Mouse (Mus musculus): ENCODE data around the gene Grip2. TPM values are rescaled to one million over a fixed set of nuclear protein-coding genes. Genes with fewer than 3 reads are reported as not detected.

Gene Grip2
- polyA plus RNA-seq, 1 experiment = 3.8 TPM

DNA sequence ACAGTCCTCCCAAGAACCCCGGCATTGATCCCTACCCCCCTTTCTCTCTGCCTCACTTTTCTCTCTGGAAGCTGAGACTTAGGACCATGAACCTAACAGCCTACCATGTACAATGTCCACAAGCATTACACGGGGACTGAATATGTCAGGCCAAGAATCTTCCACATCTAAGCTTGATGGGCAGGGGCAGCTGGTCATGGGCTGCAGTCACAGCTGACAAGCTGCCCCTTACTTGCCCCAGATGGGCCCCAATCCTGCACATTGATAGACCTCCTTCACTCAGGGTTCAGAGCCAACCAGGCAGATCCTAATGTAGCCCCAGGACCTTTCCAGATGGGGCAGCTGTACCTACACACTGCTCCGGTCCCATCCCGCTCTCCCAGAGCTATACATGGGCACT, 30.3 kb downstream of the Grip2 start:
- Histone ChIP-seq H3K36me3 (ENCODE audit: control insufficient read depth, insufficient read depth, low read length) (no peaks in the 10 kb centered on the region), H3K4me3 (ENCODE audit: insufficient read depth, low read depth, low read length) (no peak overlapping the region), H3K4me1 (ENCODE audit: control insufficient read depth, insufficient read depth, low read length) (no peaks in the 10 kb centered on the region), H3K27ac (ENCODE audit: insufficient read depth, low read depth, low read length) (no peak overlapping the region), H3K27me3 (replicated peaks; ENCODE audit: control insufficient read depth, insufficient read depth, low read length) (no peaks in the 10 kb centered on the region)
- no peak for DNase-seq
- WGBS = 82% methylated on average over 4 of the region's 4 CpGs
- TF ChIP-seq POLR2A (IDR thresholded peaks at IDR 0.05; ENCODE audit: low read depth, low read length) (no peak), CTCF (conservative IDR thresholded peaks at IDR 0.05; ENCODE audit: insufficient read depth, insufficient read length, low read depth, low read length) (no peak)

DNA sequence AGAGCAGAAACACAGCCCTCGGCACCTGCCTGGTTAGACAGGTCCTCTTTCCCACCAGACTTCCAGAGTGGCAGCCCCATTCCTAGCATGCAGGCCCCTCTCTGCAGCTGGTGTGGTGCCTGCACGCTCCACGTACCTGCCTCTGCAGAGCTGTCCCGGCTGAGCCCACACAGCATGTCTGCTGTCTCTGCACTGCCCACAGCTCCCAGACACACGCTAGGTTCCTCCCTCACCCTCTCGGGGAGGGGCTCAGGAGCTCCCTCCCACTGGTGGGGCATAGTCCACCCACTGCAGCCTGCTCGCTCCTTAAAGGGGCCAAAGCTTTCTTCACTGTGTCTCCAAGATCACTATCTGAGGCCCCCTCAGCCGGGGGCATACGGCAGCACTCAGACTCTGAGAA, 31.0 kb downstream of the Grip2 start:
- DNase-seq = peak; percentile 84
- Histone ChIP-seq H3K27ac (ENCODE audit: insufficient read depth, low read depth, low read length) (no peak overlapping the region), H3K27me3 (replicated peaks; ENCODE audit: control insufficient read depth, insufficient read depth, low read length) (no peaks in the 10 kb centered on the region), H3K36me3 (ENCODE audit: control insufficient read depth, insufficient read depth, low read length) (no peaks in the 10 kb centered on the region), H3K4me3 (ENCODE audit: insufficient read depth, low read depth, low read length) (peak overlapping the region; percentile 34), H3K4me1 (ENCODE audit: control insufficient read depth, insufficient read depth, low read length) (no peaks in the 10 kb centered on the region)
- TF ChIP-seq POLR2A (IDR thresholded peaks at IDR 0.05; ENCODE audit: low read depth, low read length) (peak; percentile 52), CTCF (conservative IDR thresholded peaks at IDR 0.05; ENCODE audit: insufficient read depth, insufficient read length, low read depth, low read length) (no peak)
- 44% methylated on average over 9 of the region's 9 CpGs for WGBS

DNA sequence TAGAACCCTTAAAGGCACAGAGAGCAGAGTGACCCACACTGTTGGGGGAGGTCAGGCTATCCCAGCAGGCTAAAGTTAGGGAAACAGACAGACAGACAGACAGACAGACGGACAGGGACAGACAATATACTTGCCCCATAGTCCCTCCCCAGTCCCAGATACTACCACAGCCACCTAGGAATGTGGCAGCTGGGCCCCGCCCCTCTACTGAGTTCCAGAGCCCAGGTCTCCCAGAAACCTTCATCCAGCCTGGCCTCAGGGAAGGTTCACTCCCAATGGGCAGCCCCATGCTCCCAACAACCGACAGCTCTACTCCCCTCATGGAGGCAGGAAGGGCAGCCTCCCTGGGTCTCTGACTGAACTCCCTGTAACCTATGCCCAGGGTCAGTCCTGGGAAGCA, 31.4 kb downstream of the Grip2 start:
- peak; percentile 33 for DNase-seq
- H3K27me3 ChIP-seq (replicated peaks; ENCODE audit: control insufficient read depth, insufficient read depth, low read length) = no peaks in the 10 kb centered on the region
- H3K27ac ChIP-seq (ENCODE audit: insufficient read depth, low read depth, low read length) = no peak overlapping the region
- H3K36me3 ChIP-seq (ENCODE audit: control insufficient read depth, insufficient read depth, low read length) = no peaks in the 10 kb centered on the region
- H3K4me1 ChIP-seq (ENCODE audit: control insufficient read depth, insufficient read depth, low read length) = no peaks in the 10 kb centered on the region
- 48% methylated on average over 3 of the region's 3 CpGs for WGBS
- peak overlapping the region; percentile 34 for H3K4me3 ChIP-seq (ENCODE audit: insufficient read depth, low read depth, low read length)
- no peak for TF ChIP-seq POLR2A (IDR thresholded peaks at IDR 0.05; ENCODE audit: low read depth, low read length)
- TF ChIP-seq CTCF (conservative IDR thresholded peaks at IDR 0.05; ENCODE audit: insufficient read depth, insufficient read length, low read depth, low read length) = no peak

DNA sequence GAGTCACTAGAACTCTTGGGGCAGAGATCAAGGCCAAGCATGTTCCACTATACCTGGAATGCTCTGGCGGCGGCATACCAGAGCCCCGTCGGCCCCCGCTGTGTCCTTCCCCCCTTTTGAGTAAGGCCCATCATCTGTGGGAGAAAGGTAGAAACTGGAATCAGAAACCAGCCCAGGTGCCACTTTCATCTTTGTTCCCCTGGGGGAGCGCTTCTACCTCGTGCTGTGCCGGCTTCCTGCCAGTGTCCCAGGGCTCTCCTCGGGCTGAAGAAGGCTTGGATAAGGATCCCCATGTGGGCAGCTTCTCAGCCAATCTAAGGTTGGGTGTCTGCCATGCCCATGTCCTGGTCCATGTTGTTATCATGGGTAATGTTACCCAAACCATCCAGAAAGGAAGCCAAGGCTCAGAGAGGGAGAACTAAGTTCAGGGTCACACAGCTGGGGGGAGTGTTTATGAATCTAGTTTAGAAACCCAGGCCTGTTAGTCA, 38.7 kb downstream of the Grip2 start:
- WGBS = 84% methylated on average over 9 of the region's 9 CpGs
- Histone ChIP-seq H3K4me1 (ENCODE audit: control insufficient read depth, insufficient read depth, low read length) (no peaks in the 10 kb centered on the region), H3K36me3 (ENCODE audit: control insufficient read depth, insufficient read depth, low read length) (no peaks in the 10 kb centered on the region), H3K27me3 (replicated peaks; ENCODE audit: control insufficient read depth, insufficient read depth, low read length) (no peaks in the 10 kb centered on the region), H3K27ac (ENCODE audit: insufficient read depth, low read depth, low read length) (no peak overlapping the region), H3K4me3 (ENCODE audit: insufficient read depth, low read depth, low read length) (no peak overlapping the region)
- TF ChIP-seq POLR2A (IDR thresholded peaks at IDR 0.05; ENCODE audit: low read depth, low read length) = no peak
- TF ChIP-seq CTCF (conservative IDR thresholded peaks at IDR 0.05; ENCODE audit: insufficient read depth, insufficient read length, low read depth, low read length) = no peak
- DNase-seq = no peak

DNA sequence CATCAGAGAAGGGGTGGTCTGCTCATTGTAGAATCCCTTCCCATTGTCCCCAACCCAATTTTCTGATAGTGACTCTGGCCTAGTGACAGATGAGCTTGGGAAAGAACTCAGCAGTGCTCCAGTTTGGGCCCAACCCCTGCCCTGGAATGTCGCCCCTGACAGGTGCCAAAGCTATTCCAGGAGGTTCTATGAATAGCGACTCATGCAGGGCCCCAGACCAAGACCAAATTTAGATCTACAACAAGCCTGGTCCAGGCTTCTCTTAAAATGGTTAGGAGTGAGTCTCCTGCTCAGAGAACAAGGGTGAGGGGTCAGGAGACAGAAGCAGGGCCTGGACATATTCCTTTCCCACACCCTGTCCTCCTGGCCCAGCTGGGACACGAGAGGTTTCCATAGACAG, 42.0 kb downstream of the Grip2 start:
- no peak for DNase-seq
- 78% methylated on average over 3 of the region's 3 CpGs for WGBS

DNA sequence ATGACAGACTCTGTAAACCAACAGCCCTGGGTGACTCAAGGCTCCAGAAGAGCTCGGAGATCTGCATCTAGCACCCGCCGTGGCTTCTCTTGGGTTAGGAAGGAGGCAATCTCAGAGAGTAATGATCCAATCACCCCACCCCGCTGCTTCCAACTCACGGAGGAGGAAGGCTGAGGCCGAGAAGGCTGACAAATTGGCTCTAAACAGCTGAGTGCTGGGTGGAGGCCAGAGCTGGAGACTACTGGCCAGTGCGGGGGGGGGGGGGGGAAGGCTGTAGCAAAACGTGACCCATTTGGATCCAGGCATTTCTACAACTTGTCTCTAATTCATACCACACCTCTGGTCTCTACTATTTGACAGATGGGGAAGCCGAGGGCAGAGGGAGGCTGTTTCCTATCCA, 47.8 kb downstream of the Grip2 start:
- 34% methylated on average over 9 of the region's 9 CpGs for WGBS
- DNase-seq = no peak

More for the DNA sequence above, 42.0 kb downstream of the Grip2 start:
- H3K27me3 ChIP-seq (replicated peaks; ENCODE audit: control insufficient read depth, insufficient read depth, low read length) = no peaks in the 10 kb centered on the region
- H3K36me3 ChIP-seq (ENCODE audit: control insufficient read depth, insufficient read depth, low read length) = no peaks in the 10 kb centered on the region
- no peak for TF ChIP-seq POLR2A (IDR thresholded peaks at IDR 0.05; ENCODE audit: low read depth, low read length)
- no peak for TF ChIP-seq CTCF (conservative IDR thresholded peaks at IDR 0.05; ENCODE audit: insufficient read depth, insufficient read length, low read depth, low read length)
- H3K4me3 ChIP-seq (ENCODE audit: insufficient read depth, low read depth, low read length) = no peak overlapping the region
- no peaks in the 10 kb centered on the region for H3K4me1 ChIP-seq (ENCODE audit: control insufficient read depth, insufficient read depth, low read length)
- no peak overlapping the region for H3K27ac ChIP-seq (ENCODE audit: insufficient read depth, low read depth, low read length)

DNA sequence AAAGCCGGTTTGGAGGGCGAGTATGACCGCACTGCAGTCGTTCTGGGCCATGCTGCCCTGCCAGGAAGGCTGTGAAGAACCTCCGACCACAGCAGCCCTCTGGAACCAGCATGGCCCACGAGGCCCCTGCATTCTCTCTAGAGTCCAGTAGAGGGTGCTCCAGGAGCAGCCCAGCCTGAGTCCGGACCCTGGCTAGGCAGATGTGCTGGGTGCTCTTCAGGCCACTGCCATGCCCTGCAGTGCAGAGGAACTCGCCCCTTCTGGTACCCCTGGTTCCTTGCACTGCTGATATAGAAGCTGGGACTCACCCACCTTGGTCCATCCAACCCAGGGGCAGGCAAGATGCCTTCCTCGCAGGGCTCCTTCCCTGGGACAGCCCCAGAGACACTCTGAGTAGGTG, 50.5 kb downstream of the Grip2 start:
- Histone ChIP-seq H3K4me1 (ENCODE audit: control insufficient read depth, insufficient read depth, low read length) (no peaks in the 10 kb centered on the region), H3K36me3 (ENCODE audit: control insufficient read depth, insufficient read depth, low read length) (no peaks in the 10 kb centered on the region), H3K27me3 (replicated peaks; ENCODE audit: control insufficient read depth, insufficient read depth, low read length) (no peaks in the 10 kb centered on the region), H3K27ac (ENCODE audit: insufficient read depth, low read depth, low read length) (no peak overlapping the region), H3K4me3 (ENCODE audit: insufficient read depth, low read depth, low read length) (no peak overlapping the region)
- peak; percentile 84 for TF ChIP-seq CTCF (conservative IDR thresholded peaks at IDR 0.05; ENCODE audit: insufficient read depth, insufficient read length, low read depth, low read length)
- no peak for TF ChIP-seq POLR2A (IDR thresholded peaks at IDR 0.05; ENCODE audit: low read depth, low read length)
- WGBS = 14% methylated on average over 9 of the region's 9 CpGs
- peak; percentile 64 for DNase-seq

More for the DNA sequence above, 47.8 kb downstream of the Grip2 start:
- H3K36me3 ChIP-seq (ENCODE audit: control insufficient read depth, insufficient read depth, low read length) = no peaks in the 10 kb centered on the region
- no peak overlapping the region for H3K4me3 ChIP-seq (ENCODE audit: insufficient read depth, low read depth, low read length)
- H3K4me1 ChIP-seq (ENCODE audit: control insufficient read depth, insufficient read depth, low read length) = no peaks in the 10 kb centered on the region
- TF ChIP-seq CTCF (conservative IDR thresholded peaks at IDR 0.05; ENCODE audit: insufficient read depth, insufficient read length, low read depth, low read length) (no peak), POLR2A (IDR thresholded peaks at IDR 0.05; ENCODE audit: low read depth, low read length) (no peak)
- H3K27ac ChIP-seq (ENCODE audit: insufficient read depth, low read depth, low read length) = no peak overlapping the region
- no peaks in the 10 kb centered on the region for H3K27me3 ChIP-seq (replicated peaks; ENCODE audit: control insufficient read depth, insufficient read depth, low read length)
